Mouse (Mus musculus): ENCODE measurements at regions not wholly inside any gene's neighbourhood (a gene's known extent, or its start where the extent isn't known, plus 50 kb on each side); places are given as distances from the start of the nearest gene placed in this dataset.

- Histone ChIP-seq H3K9me3 (replicated peaks) (no peaks in the 10 kb centered on the region), H3K36me3 (replicated peaks) (no peaks in the 10 kb centered on the region), H3K4me1 (replicated peaks) (no peaks in the 10 kb centered on the region), H3K9ac (no peak overlapping the region), H3K4me2 (no peak overlapping the region), H3K4me3 (replicated peaks) (no peak overlapping the region), H3K27me3 (no peaks in the 10 kb centered on the region), H3K27ac (replicated peaks) (no peak overlapping the region)
- WGBS (ENCODE audit: insufficient replicate concordance): 42% methylated on average over 7 of the region's 7 CpGs
- no peak for ATAC-seq (ENCODE audit: insufficient read depth)
These were observed 111.8 kb upstream of the Gm3448 start for GRCm38 (mm10) chr17:15152996-15153735.

DNA sequence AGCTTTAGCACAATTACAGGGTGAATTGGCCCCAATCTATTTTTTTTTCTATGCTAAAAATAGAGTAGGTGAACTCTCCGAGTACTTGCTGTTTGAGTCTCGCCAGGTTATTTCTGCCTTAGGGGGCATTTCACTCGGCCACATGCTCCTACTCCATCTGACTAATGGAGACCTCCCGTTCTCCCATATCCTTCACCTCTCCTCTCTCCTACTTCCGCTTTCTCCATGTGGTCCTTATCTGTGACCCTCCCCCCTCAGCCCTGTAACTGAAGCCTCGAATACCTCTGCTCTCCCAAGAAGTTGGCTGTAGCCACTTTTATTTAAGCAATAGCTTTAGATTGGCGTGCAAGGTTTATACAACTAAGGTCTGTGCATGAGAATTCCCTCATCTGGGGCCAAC is 111.1 kb upstream of the Gm3448 start:
- Histone ChIP-seq H3K4me1 (replicated peaks) (no peaks in the 10 kb centered on the region), H3K27ac (replicated peaks) (no peak overlapping the region), H3K4me2 (no peak overlapping the region), H3K9ac (no peak overlapping the region), H3K4me3 (replicated peaks) (no peak overlapping the region), H3K9me3 (replicated peaks) (no peaks in the 10 kb centered on the region), H3K36me3 (replicated peaks) (no peaks in the 10 kb centered on the region), H3K27me3 (no peaks in the 10 kb centered on the region)
- 35% methylated on average over 7 of the region's 7 CpGs for WGBS (ENCODE audit: insufficient replicate concordance)
- no peak for ATAC-seq (ENCODE audit: insufficient read depth)

- H3K27ac ChIP-seq (replicated peaks): no peak overlapping the region
- H3K27me3 ChIP-seq: no peaks in the 10 kb centered on the region
- 13% methylated on average over 3 of the region's 3 CpGs for WGBS (ENCODE audit: insufficient replicate concordance)
- no peaks in the 10 kb centered on the region for H3K9me3 ChIP-seq (replicated peaks)
- no peaks in the 10 kb centered on the region for H3K4me1 ChIP-seq (replicated peaks)
- no peaks in the 10 kb centered on the region for H3K36me3 ChIP-seq (replicated peaks)
- no peak overlapping the region for H3K4me2 ChIP-seq
- no peak overlapping the region for H3K4me3 ChIP-seq (replicated peaks)
- ATAC-seq (ENCODE audit: insufficient read depth): no peak
- no peak overlapping the region for H3K9ac ChIP-seq
These were observed 110.4 kb upstream of the Gm3448 start for GRCm38 (mm10) chr17:15151695-15152094.

DNA sequence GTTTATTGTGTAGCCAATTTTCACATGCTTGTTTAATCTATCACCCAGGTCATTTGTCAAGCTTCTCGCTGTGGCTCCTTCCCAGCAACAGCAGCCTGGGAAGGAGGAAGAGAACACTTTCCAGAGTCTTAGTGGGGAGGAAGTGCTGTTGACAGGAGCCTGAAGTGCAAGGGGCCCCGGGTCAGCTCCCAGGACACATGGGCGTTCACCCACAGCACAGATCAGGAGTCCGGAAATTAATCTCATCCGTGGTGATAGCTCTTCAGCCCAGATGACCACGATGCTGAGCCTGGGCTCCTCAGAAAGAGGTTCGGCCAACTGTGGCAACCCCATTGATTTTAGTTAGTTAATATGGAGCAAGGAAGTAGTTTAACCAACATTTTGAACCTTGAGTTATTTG is 105.3 kb upstream of the Gm3448 start:
- ATAC-seq (ENCODE audit: insufficient read depth): no peak

DNA sequence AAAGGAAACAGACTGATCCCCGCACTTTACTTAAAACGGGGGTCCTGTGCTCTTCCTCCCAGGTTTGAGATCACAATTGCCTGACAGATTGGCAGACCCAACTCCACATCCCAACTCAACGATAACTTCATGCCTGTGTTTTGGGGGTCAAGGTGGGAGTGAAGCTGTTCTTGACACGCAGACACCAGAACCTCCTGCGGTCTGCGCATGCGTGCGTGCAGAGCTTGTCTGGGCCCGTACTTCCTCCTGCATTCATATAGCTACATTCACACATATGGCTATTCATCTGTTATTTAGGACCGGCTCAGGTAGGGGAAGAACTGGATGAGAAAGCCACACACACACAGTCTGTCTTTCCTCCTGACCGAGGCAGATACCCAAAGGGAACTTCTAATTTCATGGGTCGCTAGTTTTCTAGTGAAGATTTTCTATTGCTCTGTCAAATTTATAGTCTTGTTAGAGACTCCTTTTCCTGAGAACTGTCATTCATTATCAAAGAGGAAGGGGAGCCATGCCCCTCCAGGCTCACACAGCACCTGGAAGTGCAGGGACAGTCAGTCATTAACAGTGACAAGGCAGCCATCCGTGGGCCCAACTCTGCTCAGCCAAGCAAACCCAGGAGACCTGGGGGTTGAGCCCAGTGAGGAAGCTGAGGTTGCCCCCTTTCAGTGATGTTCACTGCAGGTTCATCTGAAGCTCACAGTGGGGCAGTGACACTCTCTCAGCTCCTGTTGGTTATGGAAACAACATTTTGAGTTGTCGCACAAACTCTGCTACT is 104.0 kb upstream of the Gm3448 start:
- no peak overlapping the region for H3K27ac ChIP-seq (replicated peaks)
- WGBS (ENCODE audit: insufficient replicate concordance): 61% methylated on average over 14 of the region's 14 CpGs
- no peaks in the 10 kb centered on the region for H3K36me3 ChIP-seq (replicated peaks)

More for the DNA sequence above, 105.3 kb upstream of the Gm3448 start:
- H3K4me1 ChIP-seq (replicated peaks): no peaks in the 10 kb centered on the region
- H3K9me3 ChIP-seq (replicated peaks): no peaks in the 10 kb centered on the region
- H3K4me2 ChIP-seq: no peak overlapping the region
- no peaks in the 10 kb centered on the region for H3K36me3 ChIP-seq (replicated peaks)
- no peak overlapping the region for H3K4me3 ChIP-seq (replicated peaks)
- no peaks in the 10 kb centered on the region for H3K27me3 ChIP-seq
- no peak overlapping the region for H3K27ac ChIP-seq (replicated peaks)
- WGBS (ENCODE audit: insufficient replicate concordance): 16% methylated on average over 7 of the region's 7 CpGs
- H3K9ac ChIP-seq: no peak overlapping the region

GRCm38 (mm10) chr17:15140391-15140790 is 99.1 kb upstream of the Gm3448 start:
- H3K9ac ChIP-seq: no peak overlapping the region
- H3K4me2 ChIP-seq: no peak overlapping the region
- H3K36me3 ChIP-seq (replicated peaks): no peaks in the 10 kb centered on the region
- no peak for ATAC-seq (ENCODE audit: insufficient read depth)
- H3K4me1 ChIP-seq (replicated peaks): 0 out of 2 replicates have a peak, but pooled peaks cover 3% of the 10 kb centered on the region
- 46% methylated on average over 4 of the region's 4 CpGs for WGBS (ENCODE audit: insufficient replicate concordance)
- H3K27me3 ChIP-seq: no peaks in the 10 kb centered on the region
- no peaks in the 10 kb centered on the region for H3K9me3 ChIP-seq (replicated peaks)
- no peak overlapping the region for H3K27ac ChIP-seq (replicated peaks)
- H3K4me3 ChIP-seq (replicated peaks): no peak overlapping the region

More for the DNA sequence above, 104.0 kb upstream of the Gm3448 start:
- Histone ChIP-seq H3K9me3 (replicated peaks) (no peaks in the 10 kb centered on the region), H3K4me3 (replicated peaks) (no peak overlapping the region), H3K4me2 (no peak overlapping the region), H3K27me3 (no peaks in the 10 kb centered on the region), H3K9ac (no peak overlapping the region), H3K4me1 (replicated peaks) (no peaks in the 10 kb centered on the region)
- ATAC-seq (ENCODE audit: insufficient read depth): no peak

Measured in liver, embryonic 15.5 days (tissue).